Mouse (Mus musculus) kidney, adult 2 months (tissue): ENCODE results near the gene Vti1a. TPM values are rescaled to one million over a fixed set of nuclear protein-coding genes. Genes with fewer than 3 reads are reported as not detected.

Experiments used
- DNase-seq: peaks from one replicate; pipeline ENCODE4 v3.0.0; 2021
- H3K27ac ChIP-seq: fragments of 200-500 bp; 2 replicates; pipeline ENCODE4 v1.5.1; 2012; ENCODE audit warnings: low read depth, low read length, control low read depth, inconsistent platforms; ENCODE audit not compliant: insufficient read depth
- H3K27me3 ChIP-seq: fragments of 200-500 bp; replicated peaks from 2 replicates; pipeline ENCODE4 v1.6.1; 2012; ENCODE audit warnings: mild to moderate bottlenecking, moderate library complexity, low read length, inconsistent platforms; ENCODE audit not compliant: control insufficient read depth, insufficient read depth
- H3K36me3 ChIP-seq: fragments of 200-500 bp; 2 replicates; pipeline ENCODE4 v1.6.1; 2012; ENCODE audit warnings: mild to moderate bottlenecking, moderate library complexity, low read length, inconsistent platforms; ENCODE audit not compliant: control insufficient read depth, insufficient read depth
- H3K4me1 ChIP-seq: fragments of 200-500 bp; 2 replicates; pipeline ENCODE4 v1.6.1; 2011; ENCODE audit warnings: low read length; ENCODE audit not compliant: control insufficient read depth, insufficient read depth
- H3K4me3 ChIP-seq: fragments of 200-500 bp; 2 replicates; pipeline ENCODE4 v1.5.1; 2011; ENCODE audit warnings: mild to moderate bottlenecking, low read depth, low read length, control low read depth; ENCODE audit not compliant: insufficient read depth
- CTCF ChIP-seq: fragments of 200-500 bp; conservative IDR thresholded peaks from 2 replicates; pipeline ENCODE4 v1.5.1; 2011; ENCODE audit warnings: low read depth, mild to moderate bottlenecking, control low read depth, low read length, moderate library complexity, mixed read lengths; ENCODE audit not compliant: insufficient read depth, insufficient read length
- POLR2A ChIP-seq: fragments of 200-500 bp; IDR thresholded peaks from one replicate; pipeline ENCODE4 v1.6.1; 2011; ENCODE audit warnings: low read depth, low read length, control low read depth
- WGBS: fragments of 180-500 bp; shearing (Covaris S2); methylation state at CpG from one replicate; pipeline ENCODE4 v1.1.7; 2018; 5-methylcytosine and 5-hydroxymethylcytosine counted together
- polyA plus RNA-seq: library from polyadenylated mRNA; depleted of rRNA; stranded (reverse); fragments of >200 nt; gene quantifications from 2 replicates; pipeline ENCODE4 v1.2.3, GENCODE M21; 2012

The Vti1a gene
- polyA plus RNA-seq, 1 experiment: 15.7 TPM

DNA sequence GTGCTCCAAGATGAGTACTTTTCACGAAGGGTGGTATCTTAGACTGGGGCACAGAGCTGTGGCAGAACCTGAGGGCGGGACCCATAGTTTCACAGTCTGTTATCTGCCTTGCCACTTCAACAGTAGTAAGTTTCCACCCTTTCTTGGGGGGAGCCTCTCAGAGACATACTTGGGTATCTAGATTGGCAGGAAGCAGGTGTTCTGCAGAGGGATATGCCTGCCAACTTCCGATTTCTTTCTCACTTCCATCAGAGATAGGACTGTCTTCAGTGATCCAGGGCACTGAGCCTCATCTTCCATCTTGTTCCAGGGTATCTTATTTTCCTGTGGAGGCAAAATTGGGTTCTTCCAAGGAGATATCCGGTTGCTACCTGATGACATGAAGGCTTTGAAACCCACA is 32.0 kb upstream of the Vti1a start:
- H3K4me1 ChIP-seq: no peaks in the 10 kb centered on the region
- 93% methylated on average over 4 of the region's 4 CpGs for WGBS
- no peak overlapping the region for H3K4me3 ChIP-seq
- no peak overlapping the region for H3K27ac ChIP-seq
- DNase-seq: no peak
- TF ChIP-seq CTCF: no peak
- no peak for TF ChIP-seq POLR2A
- no peaks in the 10 kb centered on the region for H3K27me3 ChIP-seq
- H3K36me3 ChIP-seq: peaks cover 9% of the 10 kb centered on the region

DNA sequence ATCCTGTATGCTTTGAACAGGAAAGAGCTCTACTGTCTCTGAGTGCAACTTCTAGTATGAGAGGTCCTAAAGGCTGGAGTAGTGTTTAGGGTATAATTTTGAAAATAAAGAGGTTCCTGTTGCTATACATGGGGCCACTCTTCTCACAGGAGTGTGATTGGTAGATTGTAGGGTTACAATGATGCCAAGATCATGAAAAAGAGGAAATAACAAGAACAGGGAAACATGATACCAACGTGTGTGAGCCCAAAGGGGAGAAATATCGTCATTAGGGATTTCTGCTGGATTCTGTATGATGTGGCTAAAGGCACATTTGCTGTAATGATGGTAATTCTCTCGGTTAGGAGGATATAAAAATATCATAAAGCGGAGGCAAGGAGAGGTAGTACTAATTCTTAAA is 30.1 kb upstream of the Vti1a start:
- Histone ChIP-seq H3K27me3 (no peaks in the 10 kb centered on the region), H3K4me3 (no peak overlapping the region), H3K4me1 (no peaks in the 10 kb centered on the region), H3K36me3 (peaks cover 6% of the 10 kb centered on the region), H3K27ac (no peak overlapping the region)
- no peak for DNase-seq
- 85% methylated on average over 4 of the region's 4 CpGs for WGBS
- no peak for TF ChIP-seq CTCF
- TF ChIP-seq POLR2A: no peak

DNA sequence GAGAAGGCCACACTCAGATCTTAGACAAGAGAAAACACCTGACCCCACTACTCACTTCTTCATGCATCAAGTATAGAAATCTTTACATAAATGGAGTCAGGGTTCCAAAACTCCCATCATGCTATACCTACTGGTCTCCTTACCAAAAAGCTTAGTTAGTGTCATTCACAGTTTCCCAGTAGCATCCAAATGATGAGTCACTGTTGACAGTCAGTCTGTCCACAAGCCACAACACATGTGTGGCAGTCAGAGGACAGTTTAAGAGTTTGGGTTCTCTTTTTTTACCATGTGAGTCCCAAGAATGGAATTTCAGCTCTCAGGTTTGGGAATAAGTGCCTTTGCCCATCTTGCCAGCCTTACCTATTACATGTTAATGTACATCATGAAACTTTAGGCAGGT is 27.1 kb upstream of the Vti1a start:
- DNase-seq: no peak
- peaks cover 4% of the 10 kb centered on the region; the same call in 1 of the 2 replicates for H3K36me3 ChIP-seq
- H3K4me1 ChIP-seq: no peaks in the 10 kb centered on the region
- no peak overlapping the region for H3K27ac ChIP-seq
- no peak overlapping the region for H3K4me3 ChIP-seq
- H3K27me3 ChIP-seq: no peaks in the 10 kb centered on the region
- no peak for TF ChIP-seq CTCF
- no peak for TF ChIP-seq POLR2A

DNA sequence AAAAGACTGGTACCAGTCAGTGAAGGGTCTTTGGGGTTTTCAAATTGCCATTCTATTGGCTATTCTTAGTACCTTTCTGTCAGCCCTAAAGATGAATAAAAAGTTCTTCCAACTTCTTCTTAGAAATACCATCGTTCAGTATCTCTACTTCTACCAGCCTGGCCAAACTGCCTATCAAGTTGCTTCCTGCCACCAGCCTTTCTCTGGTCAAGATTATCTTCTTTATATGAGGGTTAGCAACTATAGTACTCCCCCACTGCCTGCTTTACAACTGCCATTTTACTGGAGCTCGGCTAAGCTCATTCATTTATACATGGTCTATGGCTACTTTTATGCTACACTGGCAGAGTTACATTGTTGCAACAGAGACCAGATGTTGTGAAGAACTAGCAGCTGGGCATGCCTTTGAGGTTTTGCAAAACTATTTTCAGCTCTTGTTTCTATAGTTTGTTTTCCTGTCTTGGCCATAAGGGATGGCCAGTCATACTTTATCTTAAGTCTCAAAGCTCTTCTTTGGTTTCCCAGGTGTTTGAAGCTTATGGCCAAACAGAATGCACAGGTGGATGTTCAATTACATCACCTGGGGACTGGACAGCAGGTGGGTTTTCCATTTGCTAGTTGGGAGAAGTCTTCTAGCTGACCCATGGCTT is 25.3 kb upstream of the Vti1a start:
- H3K27me3 ChIP-seq: no peaks in the 10 kb centered on the region
- H3K27ac ChIP-seq: no peak overlapping the region
- DNase-seq: no peak
- WGBS: 88% methylated on average over 2 of the region's 2 CpGs
- peaks cover 9% of the 10 kb centered on the region for H3K36me3 ChIP-seq
- TF ChIP-seq CTCF (no peak), POLR2A (no peak)
- no peak overlapping the region for H3K4me3 ChIP-seq
- no peaks in the 10 kb centered on the region for H3K4me1 ChIP-seq

DNA sequence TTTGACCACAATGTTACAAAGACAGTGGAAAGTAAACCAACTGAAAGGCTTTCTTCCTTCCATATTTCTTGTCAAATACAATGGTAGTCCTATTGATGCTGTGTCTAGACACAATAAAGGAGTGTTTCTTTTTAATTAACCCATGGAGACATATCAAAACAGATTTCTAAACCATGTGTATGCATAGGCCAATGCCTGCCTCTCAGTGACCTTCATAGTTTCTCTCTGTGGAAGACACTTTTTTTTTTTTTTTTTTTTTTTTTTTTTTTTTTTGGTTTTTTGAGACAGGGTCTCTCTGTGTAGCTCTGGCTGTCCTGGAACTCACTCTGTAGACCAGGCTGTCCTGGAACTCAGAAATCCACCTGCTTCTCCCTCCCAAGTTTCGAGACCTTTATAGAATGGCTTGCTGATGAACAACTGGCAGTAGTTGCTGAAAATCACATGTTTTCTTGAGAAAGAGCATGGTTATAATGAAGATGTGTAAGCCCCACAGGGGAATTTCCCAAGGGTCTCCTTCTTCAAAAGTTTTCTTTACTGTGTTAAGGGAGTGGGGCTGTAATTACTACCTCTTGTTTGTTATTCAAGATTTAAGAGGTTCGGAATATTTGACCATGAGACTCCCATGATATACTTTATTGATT is 23.8 kb upstream of the Vti1a start:
- H3K27ac ChIP-seq: no peak overlapping the region
- no peak for TF ChIP-seq CTCF
- TF ChIP-seq POLR2A: no peak
- no peaks in the 10 kb centered on the region for H3K27me3 ChIP-seq
- H3K4me1 ChIP-seq: no peaks in the 10 kb centered on the region
- no peak overlapping the region for H3K4me3 ChIP-seq
- 95% methylated on average over 2 of the region's 2 CpGs for WGBS
- H3K36me3 ChIP-seq: peaks cover 11% of the 10 kb centered on the region
- no peak for DNase-seq

DNA sequence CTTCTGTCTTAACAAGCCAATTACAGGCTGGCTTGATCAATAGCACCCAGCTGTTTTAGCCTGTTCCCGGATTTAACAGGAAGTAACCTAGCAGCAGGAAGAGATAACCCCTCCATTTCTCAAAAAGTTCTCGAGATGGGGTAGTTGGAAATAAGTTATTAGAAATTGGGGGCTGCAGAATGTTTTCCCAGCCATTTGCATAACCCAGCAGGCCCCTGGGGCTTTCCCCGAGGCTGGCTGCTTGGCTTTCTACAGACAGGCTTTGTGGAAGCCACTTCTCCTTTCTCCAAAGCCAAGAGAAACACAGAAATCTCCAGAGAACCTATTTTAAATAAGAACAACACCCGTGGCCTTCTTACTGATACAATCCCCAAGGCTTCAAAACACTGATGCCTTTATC is 22.9 kb upstream of the Vti1a start:
- Histone ChIP-seq H3K36me3 (peaks cover 11% of the 10 kb centered on the region), H3K4me1 (no peaks in the 10 kb centered on the region), H3K27me3 (no peaks in the 10 kb centered on the region), H3K4me3 (no peak overlapping the region), H3K27ac (no peak overlapping the region)
- WGBS: 49% methylated on average over 4 of the region's 4 CpGs
- TF ChIP-seq POLR2A: no peak
- no peak for TF ChIP-seq CTCF
- no peak for DNase-seq

DNA sequence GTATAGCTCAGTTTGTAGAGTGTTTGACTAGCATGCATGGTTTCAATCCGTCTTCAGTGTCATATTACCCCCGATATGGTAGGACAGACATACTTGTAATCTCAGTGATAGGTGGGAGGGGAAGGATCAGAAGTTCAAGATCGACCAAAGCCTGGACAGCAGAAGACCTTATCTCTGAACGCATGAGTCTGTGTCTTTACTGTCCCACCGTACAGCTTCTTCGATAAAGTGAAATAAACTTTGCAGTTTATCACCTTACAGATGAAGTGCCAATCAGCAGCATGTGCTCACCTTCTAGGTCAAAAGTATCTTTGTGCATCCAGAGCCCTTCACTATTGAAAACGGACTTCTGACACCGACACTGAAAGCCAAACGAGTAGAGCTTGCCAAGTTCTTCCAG is 21.0 kb upstream of the Vti1a start:
- no peaks in the 10 kb centered on the region for H3K4me1 ChIP-seq
- H3K36me3 ChIP-seq: peaks cover 9% of the 10 kb centered on the region
- no peak overlapping the region for H3K27ac ChIP-seq
- TF ChIP-seq CTCF (no peak), POLR2A (no peak)
- H3K4me3 ChIP-seq: no peak overlapping the region
- WGBS: 87% methylated on average over 9 of the region's 9 CpGs
- H3K27me3 ChIP-seq: no peaks in the 10 kb centered on the region
- no peak for DNase-seq
